Mouse (Mus musculus): ENCODE results near the gene Hspa1b.
"Not testable (repeated sequence)": the region's sequence is repeated elsewhere in the genome, so short reads cannot be mapped to it uniquely, and the experiment has no call there.

DNA sequence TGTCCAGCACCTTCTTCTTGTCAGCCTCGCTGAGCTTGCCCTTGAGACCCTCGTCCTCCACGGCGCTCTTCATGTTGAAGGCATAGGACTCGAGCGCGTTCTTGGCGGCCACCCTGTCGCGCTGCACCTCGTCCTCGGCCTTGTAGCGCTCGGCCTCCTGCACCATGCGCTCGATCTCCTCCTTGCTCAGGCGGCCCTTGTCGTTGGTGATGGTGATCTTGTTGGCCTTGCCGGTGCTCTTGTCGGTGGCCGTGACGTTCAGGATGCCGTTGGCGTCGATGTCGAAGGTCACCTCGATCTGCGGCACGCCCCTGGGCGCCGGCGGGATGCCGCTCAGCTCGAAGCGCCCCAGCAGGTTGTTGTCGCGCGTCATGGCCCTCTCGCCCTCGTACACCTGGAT is 1.7 kb downstream of the Hspa1b start:
- TF ChIP-seq POLR2A (IDR thresholded peaks at IDR 0.05; ENCODE audit: borderline replicate concordance, control insufficient read depth, low read depth, low read length); CTCF (IDR thresholded peaks at IDR 0.05; ENCODE audit: control insufficient read depth, insufficient read depth, low read length): not testable (repeated sequence)
